Mouse (Mus musculus) urinary bladder, postnatal 14 days (tissue): ENCODE data around the gene Nrm.
A peak's percentile ranks its signal among the peaks of the same experiment; 100 is the strongest.

Experiments used
- DNase-seq: peaks from one replicate; pipeline ENCODE4 v3.0.0; 2021; ENCODE audit warnings: low spot score

The Nrm gene

GRCm38 (mm10) chr17:35905587-35905986 is 44.5 kb downstream of the Nrm start:
- no peak for DNase-seq

GRCm38 (mm10) chr17:35907609-35908008 is 46.5 kb downstream of the Nrm start:
- DNase-seq, result no peak

GRCm38 (mm10) chr17:35909186-35909918 is 48.2 kb downstream of the Nrm start:
- DNase-seq, result no peak

GRCm38 (mm10) chr17:35909919-35910369 is 48.8 kb downstream of the Nrm start, which contains the start of gene Atat1:
Atat1 (minus strand) TSS chr17:35910075.
- DNase-seq, result peak; percentile 97

GRCm38 (mm10) chr17:35914975-35915374 is 53.9 kb downstream of the Nrm start:
- no peak for DNase-seq
